Mouse (Mus musculus) hindbrain, postnatal 0 days (tissue): ENCODE measurements around the gene Tekt2. TPM values are rescaled to one million over a fixed set of nuclear protein-coding genes. Genes with fewer than 3 reads are reported as not detected.

Source experiments
- ATAC-seq: fragments of 200-750 bp; cut with Nextera tagmentation; 2 replicates; pipeline ENCODE4 v1.8.0; 2017; ENCODE audit warnings: mild to moderate bottlenecking, moderate TSS enrichment, moderate library complexity
- DNase-seq: peaks from one replicate; pipeline ENCODE4 v3.0.0-alpha.2; 2015; ENCODE audit warnings: low spot score
- H3K27ac ChIP-seq: fragments of 300-500 bp; sonication (generic); 2 replicates; pipeline ENCODE4 v1.5.1; 2014; ENCODE audit warnings: mild to moderate bottlenecking
- H3K27me3 ChIP-seq: fragments of 300-500 bp; sonication (generic); 2 replicates; pipeline ENCODE4 v1.6.1; 2014; ENCODE audit warnings: low read length, mixed read lengths; ENCODE audit not compliant: insufficient read depth
- H3K36me3 ChIP-seq: fragments of 300-500 bp; sonication (generic); 2 replicates; pipeline ENCODE4 v1.6.1; 2014; ENCODE audit warnings: low read length, mixed read lengths; ENCODE audit not compliant: insufficient read depth
- H3K4me1 ChIP-seq: fragments of 300-500 bp; sonication (generic); 2 replicates; pipeline ENCODE4 v1.6.1; 2014; ENCODE audit warnings: antibody characterized with exemption, low read length, mixed read lengths; ENCODE audit not compliant: insufficient read depth
- H3K4me2 ChIP-seq: fragments of 300-500 bp; sonication (generic); 2 replicates; pipeline ENCODE4 v1.6.1; 2014; ENCODE audit warnings: low read depth, mild to moderate bottlenecking, low read length, moderate library complexity, mixed read lengths
- H3K4me3 ChIP-seq: fragments of 300-500 bp; sonication (generic); 2 replicates; pipeline ENCODE4 v1.5.1; 2014; ENCODE audit warnings: low read length
- H3K9ac ChIP-seq: fragments of 300-500 bp; sonication (generic); replicated peaks from 2 replicates; pipeline ENCODE4 v1.6.1; 2014; ENCODE audit warnings: mild to moderate bottlenecking, low read length, moderate library complexity, mixed read lengths
- H3K9me3 ChIP-seq: fragments of 300-500 bp; sonication (generic); 2 replicates; pipeline ENCODE4 v1.6.1; 2016; ENCODE audit warnings: low read length, mixed read lengths
- CTCF ChIP-seq: IDR thresholded peaks from 2 replicates; pipeline ENCODE4 v1.5.1; 2016; ENCODE audit warnings: antibody characterized with exemption, control low read depth, low read depth
- WGBS: fragments of 180-500 bp; shearing (Covaris S2); extraction: QIAGEN DNeasy Blood & Tissue Kit; methylation state at CpG from one replicate; pipeline ENCODE4 v1.1.7; 2014; 5-methylcytosine and 5-hydroxymethylcytosine counted together
- polyA plus RNA-seq: library from polyadenylated mRNA; unstranded; fragments of >200 nt; fragmentation: Nextera tagmentation; extraction: Ambion mirVana; gene quantifications from 2 replicates; pipeline ENCODE4 v1.2.1, GENCODE M21; 2015
- total RNA-seq: library from RNA; depleted of rRNA; stranded (reverse); fragments of >200 nt; gene quantifications from 2 replicates; pipeline ENCODE4 v1.2.3, GENCODE M21; 2014; rRNA removed

The Tekt2 gene
- 2.9 and 25.7 TPM in 2 replicates for total RNA-seq
- 16.3 and 17.3 TPM in 2 replicates for polyA plus RNA-seq

- Histone ChIP-seq H3K4me3 (no peak within 1 kb of the TSS), H3K36me3 (no peaks in the 10 kb centered on the region), H3K9ac (no peak within 1 kb of the TSS), H3K9me3 (no peaks in the 10 kb centered on the region), H3K4me1 (peaks cover 8% of the 10 kb centered on the region), H3K27me3 (no peaks in the 10 kb centered on the region), H3K27ac (peak within 1 kb of the TSS; percentile 37; the same call in 1 of the 2 replicates), H3K4me2 (peak within 1 kb of the TSS; percentile 36)
- DNase-seq (peak; percentile 42), ATAC-seq (no peak)
- TF ChIP-seq CTCF, result no peak
- 14% methylated on average over 23 of the region's 23 CpGs for WGBS
Measured at GRCm38 (mm10) chr4:126325281-126325861, at the start of gene Tekt2. TSS of gene Tekt2 (minus strand) at chr4:126325688.

GRCm38 (mm10) chr4:126371497-126371896 is 46.0 kb upstream of the Tekt2 start:
- H3K4me2 ChIP-seq, result no peak overlapping the region
- H3K9ac ChIP-seq, result no peak overlapping the region
- H3K27ac ChIP-seq, result no peak overlapping the region
- 74% methylated on average over 9 of the region's 9 CpGs for WGBS
- no peak overlapping the region for H3K4me3 ChIP-seq
- H3K27me3 ChIP-seq, result no peaks in the 10 kb centered on the region
- no peak for TF ChIP-seq CTCF
- peaks cover 9% of the 10 kb centered on the region; the same call in 1 of the 2 replicates for H3K36me3 ChIP-seq
- H3K9me3 ChIP-seq, result no peaks in the 10 kb centered on the region
- no peak for DNase-seq
- no peaks in the 10 kb centered on the region for H3K4me1 ChIP-seq
- ATAC-seq, result no peak

- Histone ChIP-seq H3K9me3 (no peaks in the 10 kb centered on the region), H3K4me2 (no peak overlapping the region), H3K4me3 (no peak overlapping the region), H3K36me3 (peaks cover 37% of the 10 kb centered on the region), H3K27me3 (no peaks in the 10 kb centered on the region), H3K27ac (no peak overlapping the region), H3K9ac (no peak overlapping the region), H3K4me1 (no peaks in the 10 kb centered on the region)
- no peak for TF ChIP-seq CTCF
- ATAC-seq (no peak), DNase-seq (no peak)
- WGBS, result 98% methylated on average over 1 of the region's 1 CpGs
Measured at GRCm38 (mm10) chr4:126360069-126360468, 34.6 kb upstream of the Tekt2 start.

- Histone ChIP-seq H3K27me3 (no peaks in the 10 kb centered on the region), H3K9me3 (no peaks in the 10 kb centered on the region), H3K9ac (no peak overlapping the region), H3K4me1 (no peaks in the 10 kb centered on the region), H3K4me2 (no peak overlapping the region), H3K4me3 (no peak overlapping the region), H3K27ac (no peak overlapping the region), H3K36me3 (peaks cover 22% of the 10 kb centered on the region)
- DNase-seq (no peak), ATAC-seq (no peak)
- WGBS, result 77% methylated on average over 4 of the region's 4 CpGs
- TF ChIP-seq CTCF, result no peak
Measured at GRCm38 (mm10) chr4:126343451-126343850, 18.0 kb upstream of the Tekt2 start.

- Histone ChIP-seq H3K27me3 (no peaks in the 10 kb centered on the region), H3K36me3 (peaks cover 5% of the 10 kb centered on the region; the same call in 1 of the 2 replicates), H3K4me2 (no peak overlapping the region), H3K9ac (no peak overlapping the region), H3K4me3 (no peak overlapping the region), H3K4me1 (no peaks in the 10 kb centered on the region), H3K9me3 (no peaks in the 10 kb centered on the region), H3K27ac (no peak overlapping the region)
- ATAC-seq (no peak), DNase-seq (no peak)
- WGBS, result 62% methylated on average over 4 of the region's 4 CpGs
- TF ChIP-seq CTCF, result no peak
Measured at GRCm38 (mm10) chr4:126339461-126339860, 14.0 kb upstream of the Tekt2 start.

- H3K4me2 ChIP-seq, result no peak overlapping the region
- no peaks in the 10 kb centered on the region for H3K4me1 ChIP-seq
- H3K27me3 ChIP-seq, result no peaks in the 10 kb centered on the region
- peak; percentile 52 for TF ChIP-seq CTCF
- ATAC-seq, result no peak
- H3K9me3 ChIP-seq, result no peaks in the 10 kb centered on the region
- H3K27ac ChIP-seq, result no peak overlapping the region
- no peak overlapping the region for H3K4me3 ChIP-seq
- 0 out of 2 replicates have a peak, but pooled peaks cover 3% of the 10 kb centered on the region for H3K36me3 ChIP-seq
- H3K9ac ChIP-seq, result no peak overlapping the region
- WGBS, result 52% methylated on average over 3 of the region's 3 CpGs
- DNase-seq, result no peak
Measured at GRCm38 (mm10) chr4:126332358-126332757, 6.9 kb upstream of the Tekt2 start.

GRCm38 (mm10) chr4:126331751-126332150 is 6.3 kb upstream of the Tekt2 start:
- Histone ChIP-seq H3K9ac (no peak overlapping the region), H3K27ac (no peak overlapping the region), H3K4me3 (no peak overlapping the region), H3K27me3 (no peaks in the 10 kb centered on the region), H3K4me1 (no peaks in the 10 kb centered on the region), H3K4me2 (no peak overlapping the region), H3K9me3 (no peaks in the 10 kb centered on the region), H3K36me3 (0 out of 2 replicates have a peak, but pooled peaks cover 3% of the 10 kb centered on the region)
- no peak for ATAC-seq
- TF ChIP-seq CTCF, result no peak
- no peak for DNase-seq
- WGBS, result 68% methylated on average over 1 of the region's 1 CpGs
